In the genomic region with DNA sequence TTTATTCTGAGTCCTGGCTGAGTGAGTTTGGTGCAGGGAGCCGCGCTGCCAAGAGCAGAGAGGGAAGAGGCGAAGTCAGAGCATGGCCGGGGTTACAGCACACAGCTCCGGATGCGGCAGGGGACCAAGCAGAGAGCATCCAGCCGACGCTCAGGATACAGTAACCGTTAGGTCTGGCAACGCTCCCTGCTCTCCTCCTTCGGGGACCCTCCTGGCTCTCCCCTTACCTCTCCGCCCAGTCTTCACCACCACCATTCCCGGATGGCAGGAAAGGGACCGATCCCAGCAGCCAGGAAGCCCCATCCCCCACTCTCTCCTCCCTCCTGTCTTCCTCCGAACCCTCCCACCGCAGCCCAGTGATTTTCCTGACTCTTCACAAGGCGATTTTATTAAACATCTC, we compare ENCODE assay signal across 9 mouse cellular contexts. TPM values are rescaled to one million over a fixed set of nuclear protein-coding genes. Genes with fewer than 3 reads are reported as not detected.
DNase-seq lines count a peak whose midpoint lies in the region; ATAC-seq and TF ChIP-seq lines count a peak whose summit lies in the region.
"Had no signal": no experiment of that assay in that cellular context is flagged by ENCODE, and none has a peak within 500 bp of the region (broad histone marks: within the 10 kb centered on the region; RNA-seq: fewer than 3 reads in every experiment).

No protein-coding gene starts in this region.

- H3K4me3 ChIP-seq in kidney, embryonic 16.5 days (ENCODE audit: low read length) = peak overlapping the region; percentile 49
- H3K4me3 ChIP-seq in embryonic facial prominence, embryonic 15.5 days (replicated peaks) = peak overlapping the region; percentile 43
- peak overlapping the region; percentile 50 for H3K4me3 ChIP-seq in hindbrain, embryonic 16.5 days (ENCODE audit: low read length)
- H3K4me3 ChIP-seq in midbrain, embryonic 14.5 days (replicated peaks; ENCODE audit: low read depth, low read length) = peak overlapping the region; percentile 39

- no peak for DNase-seq in kidney, adult 8-10 months
- peak; percentile 82 for DNase-seq in brain, embryonic 14.5 days (ENCODE audit: low read depth)
- peak; percentile 79 for DNase-seq in midbrain, embryonic 14.5 days
- DNase-seq in natural killer cell, adult 2 months (ENCODE audit: low spot score in 2 of 2) = no peak

- peaks cover 5% of the 10 kb centered on the region; the same call in 1 of the 2 replicates for H3K27me3 ChIP-seq in kidney, embryonic 16.5 days (ENCODE audit: insufficient read depth, low read length)
- peaks cover 17% of the 10 kb centered on the region for H3K27me3 ChIP-seq in embryonic facial prominence, embryonic 15.5 days
- H3K27me3 ChIP-seq in hindbrain, embryonic 16.5 days (replicated peaks; ENCODE audit: control insufficient read depth, insufficient read depth, low read length) = 0 out of 2 replicates have a peak, but pooled peaks cover 2% of the 10 kb centered on the region
- H3K27me3 ChIP-seq in midbrain, embryonic 14.5 days (ENCODE audit: control insufficient read depth, insufficient read depth, low read length) = no peaks in the 10 kb centered on the region

- TF ChIP-seq POLR2A in brain, embryonic 14.5 days (IDR thresholded peaks at IDR 0.05; ENCODE audit: borderline replicate concordance, extremely low read depth, insufficient read depth, insufficient read length, poor library complexity, severe bottlenecking) = peak; percentile 54; the same call in 1 of the 2 replicates

- H3K27ac ChIP-seq in kidney, embryonic 16.5 days (ENCODE audit: low read length) = no peak overlapping the region
- H3K27ac ChIP-seq in embryonic facial prominence, embryonic 15.5 days (replicated peaks) = no peak overlapping the region
- H3K27ac ChIP-seq in hindbrain, embryonic 16.5 days (ENCODE audit: low read depth, low read length) = peak overlapping the region; percentile 76
- peak overlapping the region; percentile 71 for H3K27ac ChIP-seq in midbrain, embryonic 14.5 days (replicated peaks; ENCODE audit: low read depth, low read length)

- peaks cover 12% of the 10 kb centered on the region for H3K4me1 ChIP-seq in kidney, embryonic 16.5 days (ENCODE audit: insufficient read depth, low read length)
- peaks cover 10% of the 10 kb centered on the region for H3K4me1 ChIP-seq in embryonic facial prominence, embryonic 15.5 days
- H3K4me1 ChIP-seq in hindbrain, embryonic 16.5 days (ENCODE audit: control insufficient read depth, insufficient read depth, low read depth, low read length) = peaks cover 7% of the 10 kb centered on the region
- H3K4me1 ChIP-seq in midbrain, embryonic 14.5 days (ENCODE audit: control insufficient read depth, insufficient read depth, low read length) = peaks cover 7% of the 10 kb centered on the region; the same call in 1 of the 2 replicates

- H3K9ac ChIP-seq in kidney, embryonic 16.5 days (replicated peaks; ENCODE audit: low read length) = peak overlapping the region; percentile 62
- peak overlapping the region; percentile 21; the same call in 1 of the 2 replicates for H3K9ac ChIP-seq in embryonic facial prominence, embryonic 15.5 days
- H3K9ac ChIP-seq in hindbrain, embryonic 16.5 days (ENCODE audit: low read depth, low read length) = peak overlapping the region; percentile 79
- H3K9ac ChIP-seq in midbrain, embryonic 14.5 days (replicated peaks; ENCODE audit: low read length) = peak overlapping the region; percentile 64

- under 1% methylated on average over 17 of the region's 17 CpGs for WGBS in kidney, embryonic 16.5 days
- WGBS in embryonic facial prominence, embryonic 15.5 days = under 1% methylated on average over 17 of the region's 17 CpGs
- under 1% methylated on average over 15 of the region's 17 CpGs for WGBS in hindbrain, embryonic 16.5 days
- 0% methylated on average over 17 of the region's 17 CpGs for WGBS in midbrain, embryonic 14.5 days

- ATAC-seq in kidney, embryonic 16.5 days (ENCODE audit: low FRiP score, low TSS enrichment) = peak; percentile 64; the same call in 1 of the 2 replicates
- 0 out of 2 replicates have a peak, but pooled peaks have one; percentile 26 for ATAC-seq in embryonic facial prominence, embryonic 15.5 days (ENCODE audit: insufficient number of reproducible peaks, low FRiP score, low TSS enrichment, low read depth)
- peak; percentile 77; the same call in 1 of the 2 replicates for ATAC-seq in hindbrain, embryonic 16.5 days
- peak; percentile 55; the same call in 1 of the 2 replicates for ATAC-seq in midbrain, embryonic 14.5 days (ENCODE audit: low FRiP score, low TSS enrichment)
- no peak for ATAC-seq in activated CD4-positive, CD25-positive, alpha-beta regulatory T cell, adult 4 months

- no peaks in the 10 kb centered on the region for H3K36me3 ChIP-seq in kidney, embryonic 16.5 days (ENCODE audit: insufficient read depth, low read length)
- H3K36me3 ChIP-seq in embryonic facial prominence, embryonic 15.5 days = no peaks in the 10 kb centered on the region
- no peaks in the 10 kb centered on the region for H3K36me3 ChIP-seq in hindbrain, embryonic 16.5 days (ENCODE audit: control insufficient read depth, insufficient read depth, low read length)
- H3K36me3 ChIP-seq in midbrain, embryonic 14.5 days (ENCODE audit: control insufficient read depth, insufficient read depth, low read length) = no peaks in the 10 kb centered on the region
- H3K36me3 ChIP-seq: G1E had no signal

- TF ChIP-seq CTCF in brain, embryonic 14.5 days (IDR thresholded peaks at IDR 0.05; ENCODE audit: borderline replicate concordance, extremely low read depth, insufficient read depth, insufficient read length) = no peak

- H3K4me2 ChIP-seq in kidney, embryonic 16.5 days (replicated peaks; ENCODE audit: low read depth, low read length) = peak overlapping the region; percentile 67
- peak overlapping the region; percentile 75 for H3K4me2 ChIP-seq in embryonic facial prominence, embryonic 15.5 days (replicated peaks)
- H3K4me2 ChIP-seq in hindbrain, embryonic 16.5 days (ENCODE audit: low read length) = peak overlapping the region; percentile 82
- H3K4me2 ChIP-seq in midbrain, embryonic 14.5 days (ENCODE audit: low read length) = peak overlapping the region; percentile 64

- H3K9me3 ChIP-seq in kidney, embryonic 16.5 days (ENCODE audit: low read length) = 0 out of 2 replicates have a peak, but pooled peaks cover 4% of the 10 kb centered on the region
- H3K9me3 ChIP-seq in embryonic facial prominence, embryonic 15.5 days (replicated peaks) = no peaks in the 10 kb centered on the region
- no peaks in the 10 kb centered on the region for H3K9me3 ChIP-seq in hindbrain, embryonic 16.5 days (ENCODE audit: control insufficient read depth, low read length)
- H3K9me3 ChIP-seq in midbrain, embryonic 14.5 days (ENCODE audit: control insufficient read depth, low read length) = no peaks in the 10 kb centered on the region

RNA-seq across cellular contexts. Expression of a gene that starts 20.7 kb away (rescaled TPM):
- polyA plus RNA-seq in kidney, embryonic 16.5 days (2015; fragmentation: Nextera tagmentation; extraction: Ambion mirVana) = 1.3 TPM in 2 replicates
- polyA plus RNA-seq in brain, embryonic 14.5 days (2012; rRNA removed) = 28.6 and 32.9 TPM in 2 replicates
- 2.6 and 3.0 TPM in 2 replicates for polyA plus RNA-seq in embryonic facial prominence, embryonic 15.5 days (2015; fragmentation: Nextera tagmentation; extraction: Ambion mirVana)
- polyA plus RNA-seq in hindbrain, embryonic 16.5 days (2015; fragmentation: Nextera tagmentation; extraction: Ambion mirVana) = 6.5 and 11.6 TPM in 2 replicates
- 6.6 and 6.9 TPM in 2 replicates for polyA plus RNA-seq in midbrain, embryonic 14.5 days (2014; fragmentation: Nextera tagmentation; extraction: Ambion mirVana)
- under 1 TPM in 1 of 2 experiments, not detected in 1; 0.54 TPM for polyA plus RNA-seq in activated CD4-positive, CD25-positive, alpha-beta regulatory T cell, adult 4 months (2017; shearing (Covaris generic))
- polyA plus RNA-seq: G1E had no signal

RNA-seq across cellular contexts. Expression of a gene that starts 20.8 kb away (rescaled TPM):
- polyA plus RNA-seq in kidney, embryonic 16.5 days (2015; fragmentation: Nextera tagmentation; extraction: Ambion mirVana) = 129 and 135 TPM in 2 replicates
- 57.0 and 82.5 TPM in 2 replicates for polyA plus RNA-seq in brain, embryonic 14.5 days (2012; rRNA removed)
- 90.1 and 92.0 TPM in 2 replicates for polyA plus RNA-seq in embryonic facial prominence, embryonic 15.5 days (2015; fragmentation: Nextera tagmentation; extraction: Ambion mirVana)
- polyA plus RNA-seq in hindbrain, embryonic 16.5 days (2015; fragmentation: Nextera tagmentation; extraction: Ambion mirVana) = 106 and 107 TPM in 2 replicates
- 95.6 and 106 TPM in 2 replicates for polyA plus RNA-seq in midbrain, embryonic 14.5 days (2014; fragmentation: Nextera tagmentation; extraction: Ambion mirVana)
- 100 to 1,000 TPM; 122 to 135 TPM for polyA plus RNA-seq in activated CD4-positive, CD25-positive, alpha-beta regulatory T cell, adult 4 months (2017; shearing (Covaris generic))

RNA-seq across cellular contexts. Expression of a gene that starts 56.9 kb away (rescaled TPM):
- 85.0 and 86.2 TPM in 2 replicates for polyA plus RNA-seq in kidney, embryonic 16.5 days (2015; fragmentation: Nextera tagmentation; extraction: Ambion mirVana)
- 63.6 and 80.4 TPM in 2 replicates for polyA plus RNA-seq in brain, embryonic 14.5 days (2012; rRNA removed)
- 95.1 and 98.4 TPM in 2 replicates for polyA plus RNA-seq in embryonic facial prominence, embryonic 15.5 days (2015; fragmentation: Nextera tagmentation; extraction: Ambion mirVana)
- polyA plus RNA-seq in hindbrain, embryonic 16.5 days (2015; fragmentation: Nextera tagmentation; extraction: Ambion mirVana) = 23.8 and 31.5 TPM in 2 replicates
- polyA plus RNA-seq in midbrain, embryonic 14.5 days (2014; fragmentation: Nextera tagmentation; extraction: Ambion mirVana) = 14.6 and 18.6 TPM in 2 replicates
- 10 to 100 TPM; 26.8 to 37.1 TPM for polyA plus RNA-seq in activated CD4-positive, CD25-positive, alpha-beta regulatory T cell, adult 4 months (2017; shearing (Covaris generic))

RNA-seq across cellular contexts. Expression of a gene that starts 57.8 kb away (rescaled TPM):
- polyA plus RNA-seq in kidney, embryonic 16.5 days (2015; fragmentation: Nextera tagmentation; extraction: Ambion mirVana) = 122 and 134 TPM in 2 replicates
- polyA plus RNA-seq in brain, embryonic 14.5 days (2012; rRNA removed) = 200 and 220 TPM in 2 replicates
- polyA plus RNA-seq in embryonic facial prominence, embryonic 15.5 days (2015; fragmentation: Nextera tagmentation; extraction: Ambion mirVana) = 158 and 170 TPM in 2 replicates
- 146 and 180 TPM in 2 replicates for polyA plus RNA-seq in hindbrain, embryonic 16.5 days (2015; fragmentation: Nextera tagmentation; extraction: Ambion mirVana)
- 96.5 and 122 TPM in 2 replicates for polyA plus RNA-seq in midbrain, embryonic 14.5 days (2014; fragmentation: Nextera tagmentation; extraction: Ambion mirVana)
- 10 to 100 TPM; 30.8 to 33.1 TPM for polyA plus RNA-seq in activated CD4-positive, CD25-positive, alpha-beta regulatory T cell, adult 4 months (2017; shearing (Covaris generic))

Comparison
In these comparisons a context has a peak if more than half of its experiments do, and no peak if none do; other contexts are left out.
1. H3K27ac ChIP-seq: peak in hindbrain, embryonic 16.5 days (single experiment) and midbrain, embryonic 14.5 days (single experiment); none in kidney, embryonic 16.5 days (single experiment) and embryonic facial prominence, embryonic 15.5 days (single experiment).
2. H3K9ac ChIP-seq: peak in every context shown above with its lines; median percentile 79 in hindbrain, embryonic 16.5 days; 64 in midbrain, embryonic 14.5 days; 62 in kidney, embryonic 16.5 days; 21 in embryonic facial prominence, embryonic 15.5 days.
3. DNase-seq: peak in brain, embryonic 14.5 days (single experiment) and midbrain, embryonic 14.5 days (single experiment); none in kidney, adult 8-10 months (0 of 2) and natural killer cell, adult 2 months (0 of 2).
4. Peak in every context shown above with its lines, with median percentiles within 50 percentile points of each other: H3K4me2 ChIP-seq and H3K4me3 ChIP-seq.